Mouse (Mus musculus) kidney, embryonic 15.5 days (tissue): ENCODE results near the gene Creld2. TPM values are rescaled to one million over a fixed set of nuclear protein-coding genes. Genes with fewer than 3 reads are reported as not detected.

ENCODE experiments used
- ATAC-seq: fragments of 200-750 bp; cut with Nextera tagmentation; replicated peaks from 2 replicates; pipeline ENCODE4 v1.8.0; 2017; ENCODE audit warnings: moderate TSS enrichment; ENCODE audit not compliant: low FRiP score
- H3K27ac ChIP-seq: fragments of 300-500 bp; sonication (generic); 2 replicates; pipeline ENCODE4 v1.5.1; 2015; ENCODE audit warnings: mild to moderate bottlenecking, inconsistent platforms
- H3K27me3 ChIP-seq: fragments of 300-500 bp; sonication (generic); 2 replicates; pipeline ENCODE4 v1.6.1; 2015; ENCODE audit warnings: inconsistent platforms
- H3K36me3 ChIP-seq: fragments of 300-500 bp; sonication (generic); 2 replicates; pipeline ENCODE4 v1.6.1; 2015; ENCODE audit warnings: inconsistent platforms
- H3K4me1 ChIP-seq: fragments of 300-500 bp; sonication (generic); 2 replicates; pipeline ENCODE4 v1.6.1; 2015; ENCODE audit warnings: inconsistent platforms
- H3K4me2 ChIP-seq: fragments of 300-500 bp; sonication (generic); 2 replicates; pipeline ENCODE4 v1.6.1; 2015; ENCODE audit warnings: moderate library complexity, mild to moderate bottlenecking, inconsistent platforms
- H3K4me3 ChIP-seq: fragments of 300-500 bp; sonication (generic); replicated peaks from 2 replicates; pipeline ENCODE4 v1.5.1; 2015; ENCODE audit warnings: mild to moderate bottlenecking, inconsistent platforms
- H3K9ac ChIP-seq: fragments of 300-500 bp; sonication (generic); 2 replicates; pipeline ENCODE4 v1.6.1; 2015; ENCODE audit warnings: mild to moderate bottlenecking, inconsistent platforms
- H3K9me3 ChIP-seq: fragments of 300-500 bp; sonication (generic); replicated peaks from 2 replicates; pipeline ENCODE4 v1.6.1; 2016; ENCODE audit warnings: inconsistent platforms
- WGBS: fragments of 180-500 bp; shearing (Covaris S2); methylation state at CpG from one replicate; pipeline ENCODE4 v1.1.7; 2015; ENCODE audit warnings: mixed read lengths; 5-methylcytosine and 5-hydroxymethylcytosine counted together
- polyA plus RNA-seq: library from polyadenylated mRNA; unstranded; fragments of >200 nt; fragmentation: Nextera tagmentation; extraction: Ambion mirVana; gene quantifications from 2 replicates; pipeline ENCODE4 v1.2.1, GENCODE M21; 2015

Creld2 gene
- polyA plus RNA-seq, 1 experiment from 2014 or later: 104 TPM

DNA sequence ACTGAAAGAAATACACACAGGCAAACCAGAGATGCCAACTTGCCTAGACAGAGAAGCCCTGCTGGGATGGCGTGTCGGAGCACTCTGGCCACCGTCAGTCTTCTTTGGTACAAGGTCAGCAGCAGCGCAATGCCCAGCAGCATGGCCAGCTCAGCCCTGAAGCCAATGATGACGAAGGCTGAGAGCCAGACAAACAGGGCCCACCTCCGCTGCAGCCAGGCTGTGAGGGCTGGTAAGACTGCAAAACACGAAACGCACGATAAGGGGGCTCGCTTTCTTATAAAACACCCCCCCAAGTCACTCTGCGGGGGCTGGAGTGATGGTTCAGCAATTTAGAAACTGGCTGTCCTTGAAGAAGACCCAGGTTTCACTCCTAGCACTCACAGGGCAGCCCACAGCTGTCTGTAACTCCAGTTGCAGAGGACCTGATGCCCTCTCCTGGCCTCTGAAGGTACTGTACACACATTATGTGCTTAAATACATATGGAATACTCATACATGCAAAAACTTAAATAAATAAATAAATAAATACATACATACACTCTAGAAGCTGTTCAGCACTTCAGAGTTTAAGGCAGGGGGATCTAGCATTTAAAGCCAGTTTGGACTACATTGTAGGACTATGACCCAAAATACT, 4.9 kb upstream of the Creld2 start:
- ATAC-seq: no peak
- peaks cover 6% of the 10 kb centered on the region for H3K4me1 ChIP-seq
- H3K27ac ChIP-seq: no peak overlapping the region
- H3K27me3 ChIP-seq: no peaks in the 10 kb centered on the region
- no peak overlapping the region for H3K4me3 ChIP-seq
- H3K9ac ChIP-seq: no peak overlapping the region
- 96% methylated on average over 11 of the region's 11 CpGs for WGBS
- H3K9me3 ChIP-seq: no peaks in the 10 kb centered on the region
- no peak overlapping the region for H3K4me2 ChIP-seq
- peaks cover 58% of the 10 kb centered on the region for H3K36me3 ChIP-seq

DNA sequence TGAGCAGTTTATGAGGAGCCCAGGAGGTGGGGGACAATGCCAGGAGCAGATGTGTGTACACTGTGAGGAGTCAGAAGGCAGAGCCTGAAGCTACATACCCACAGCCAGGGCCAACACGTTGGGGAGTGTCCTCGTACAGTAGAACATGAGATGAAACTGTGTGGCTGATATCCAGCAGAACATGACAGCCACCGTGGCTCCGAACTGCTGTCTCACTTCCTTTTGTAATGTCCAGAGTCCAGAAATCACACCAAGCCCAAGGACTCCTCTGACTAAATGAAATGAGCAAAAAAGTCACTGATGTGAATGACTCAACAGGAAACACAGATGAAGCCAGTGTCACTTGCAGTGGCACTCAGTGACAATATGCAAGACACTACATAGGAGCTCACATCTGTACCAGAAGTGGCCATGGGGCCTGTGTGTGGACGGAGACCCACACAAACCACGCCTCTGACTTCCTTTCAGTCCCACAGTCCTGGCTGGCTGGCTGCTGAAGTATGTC, 4.2 kb upstream of the Creld2 start:
- H3K9ac ChIP-seq: no peak overlapping the region
- H3K36me3 ChIP-seq: peaks cover 51% of the 10 kb centered on the region
- no peaks in the 10 kb centered on the region for H3K27me3 ChIP-seq
- 90% methylated on average over 6 of the region's 6 CpGs for WGBS
- ATAC-seq: no peak
- no peak overlapping the region for H3K4me3 ChIP-seq
- no peak overlapping the region for H3K4me2 ChIP-seq
- no peak overlapping the region for H3K27ac ChIP-seq
- no peaks in the 10 kb centered on the region for H3K9me3 ChIP-seq
- peaks cover 9% of the 10 kb centered on the region for H3K4me1 ChIP-seq

DNA sequence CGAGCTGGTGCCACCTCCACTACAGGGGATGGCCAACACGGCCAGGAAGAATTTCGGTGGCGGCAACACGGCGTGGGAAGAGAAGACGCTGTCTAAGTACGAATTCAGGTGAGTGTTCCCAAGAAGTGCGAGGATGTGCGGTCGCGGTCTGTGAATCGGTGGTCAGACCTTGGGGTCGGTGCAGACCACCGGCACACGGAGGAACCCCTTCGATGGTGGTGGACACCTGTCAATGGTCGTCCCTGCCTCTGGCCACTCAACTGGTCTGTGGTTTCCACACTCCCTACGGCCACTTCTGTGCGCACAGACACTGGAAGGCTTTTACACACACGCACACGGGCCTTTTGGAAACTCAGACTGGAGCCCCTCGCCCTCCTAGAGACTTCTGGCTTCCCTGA, 459 bp downstream of the Creld2 start:
- Histone ChIP-seq H3K4me2 (peak overlapping the region; percentile 89), H3K36me3 (peaks cover 49% of the 10 kb centered on the region), H3K27me3 (no peaks in the 10 kb centered on the region), H3K9me3 (no peaks in the 10 kb centered on the region), H3K27ac (peak overlapping the region; percentile 25; the same call in 1 of the 2 replicates), H3K4me3 (peak overlapping the region; percentile 94), H3K9ac (peak overlapping the region; percentile 87), H3K4me1 (peaks cover 21% of the 10 kb centered on the region)
- no peak for ATAC-seq
- WGBS: under 1% methylated on average over 23 of the region's 23 CpGs

DNA sequence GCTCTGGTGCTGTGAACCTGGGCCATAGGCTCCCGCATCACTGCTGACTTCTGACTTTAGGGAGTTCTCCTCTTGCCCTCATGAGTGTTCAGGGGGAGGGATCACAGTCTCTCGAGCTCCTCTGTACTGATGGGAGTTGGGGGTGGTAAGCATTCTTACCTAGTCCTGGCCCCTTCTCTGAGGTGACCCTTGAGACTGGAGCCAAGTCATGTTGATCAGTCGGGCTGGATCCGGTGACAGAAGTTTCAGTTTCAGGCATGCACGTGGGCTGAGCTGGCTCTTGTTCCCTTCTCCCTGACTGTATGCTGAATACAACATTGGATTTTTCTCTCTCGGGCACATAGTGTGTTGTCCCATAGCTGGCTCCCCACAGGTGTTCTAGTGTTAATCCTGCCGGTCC, 2.0 kb downstream of the Creld2 start:
- Histone ChIP-seq H3K27me3 (no peaks in the 10 kb centered on the region), H3K9me3 (no peaks in the 10 kb centered on the region), H3K9ac (no peak overlapping the region), H3K36me3 (peaks cover 49% of the 10 kb centered on the region), H3K27ac (no peak overlapping the region), H3K4me3 (no peak overlapping the region), H3K4me2 (peak overlapping the region; percentile 89; the same call in 1 of the 2 replicates), H3K4me1 (peaks cover 21% of the 10 kb centered on the region)
- 76% methylated on average over 7 of the region's 7 CpGs for WGBS
- ATAC-seq: no peak

- ATAC-seq: no peak
- no peaks in the 10 kb centered on the region for H3K27me3 ChIP-seq
- H3K4me2 ChIP-seq: no peak overlapping the region
- WGBS: 91% methylated on average over 7 of the region's 7 CpGs
- peaks cover 21% of the 10 kb centered on the region for H3K4me1 ChIP-seq
- H3K9me3 ChIP-seq: no peaks in the 10 kb centered on the region
- H3K27ac ChIP-seq: no peak overlapping the region
- H3K36me3 ChIP-seq: peaks cover 61% of the 10 kb centered on the region
- no peak overlapping the region for H3K4me3 ChIP-seq
- H3K9ac ChIP-seq: no peak overlapping the region
Observed at GRCm38 (mm10) chr15:88822513-88822912, 3.1 kb downstream of the Creld2 start.

DNA sequence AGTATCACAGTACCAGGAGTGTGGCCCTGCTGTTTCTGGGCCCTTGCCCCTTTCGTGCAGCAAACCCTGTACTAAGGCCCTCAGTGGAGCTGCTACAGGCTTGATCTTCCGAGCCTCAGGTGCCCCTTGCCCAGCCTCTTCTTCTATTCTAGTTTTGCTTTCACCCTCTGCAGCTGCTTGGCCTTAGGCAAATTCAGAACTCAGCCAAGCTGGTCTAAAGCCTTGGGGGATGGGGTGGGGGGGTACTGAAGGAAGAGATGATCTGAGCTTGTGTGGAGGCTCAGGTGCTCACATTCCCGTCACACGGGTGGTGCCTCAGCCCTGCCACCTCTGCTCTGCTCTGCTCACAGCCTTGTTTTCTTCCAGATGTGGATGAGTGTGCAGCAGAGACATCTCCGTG, 3.9 kb downstream of the Creld2 start:
- no peak overlapping the region for H3K9ac ChIP-seq
- H3K36me3 ChIP-seq: peaks cover 62% of the 10 kb centered on the region
- no peak for ATAC-seq
- no peaks in the 10 kb centered on the region for H3K9me3 ChIP-seq
- H3K27ac ChIP-seq: no peak overlapping the region
- no peaks in the 10 kb centered on the region for H3K27me3 ChIP-seq
- 92% methylated on average over 5 of the region's 5 CpGs for WGBS
- no peak overlapping the region for H3K4me3 ChIP-seq
- peaks cover 18% of the 10 kb centered on the region for H3K4me1 ChIP-seq
- no peak overlapping the region for H3K4me2 ChIP-seq

GRCm38 (mm10) chr15:88827466-88827865, 8.0 kb downstream of the Creld2 start:
- Histone ChIP-seq H3K4me3 (no peak overlapping the region), H3K27me3 (no peaks in the 10 kb centered on the region), H3K9me3 (no peaks in the 10 kb centered on the region), H3K36me3 (peaks cover 52% of the 10 kb centered on the region), H3K27ac (no peak overlapping the region), H3K9ac (no peak overlapping the region), H3K4me1 (peaks cover 24% of the 10 kb centered on the region), H3K4me2 (no peak overlapping the region)
- ATAC-seq: no peak
- WGBS: 87% methylated on average over 6 of the region's 6 CpGs

DNA sequence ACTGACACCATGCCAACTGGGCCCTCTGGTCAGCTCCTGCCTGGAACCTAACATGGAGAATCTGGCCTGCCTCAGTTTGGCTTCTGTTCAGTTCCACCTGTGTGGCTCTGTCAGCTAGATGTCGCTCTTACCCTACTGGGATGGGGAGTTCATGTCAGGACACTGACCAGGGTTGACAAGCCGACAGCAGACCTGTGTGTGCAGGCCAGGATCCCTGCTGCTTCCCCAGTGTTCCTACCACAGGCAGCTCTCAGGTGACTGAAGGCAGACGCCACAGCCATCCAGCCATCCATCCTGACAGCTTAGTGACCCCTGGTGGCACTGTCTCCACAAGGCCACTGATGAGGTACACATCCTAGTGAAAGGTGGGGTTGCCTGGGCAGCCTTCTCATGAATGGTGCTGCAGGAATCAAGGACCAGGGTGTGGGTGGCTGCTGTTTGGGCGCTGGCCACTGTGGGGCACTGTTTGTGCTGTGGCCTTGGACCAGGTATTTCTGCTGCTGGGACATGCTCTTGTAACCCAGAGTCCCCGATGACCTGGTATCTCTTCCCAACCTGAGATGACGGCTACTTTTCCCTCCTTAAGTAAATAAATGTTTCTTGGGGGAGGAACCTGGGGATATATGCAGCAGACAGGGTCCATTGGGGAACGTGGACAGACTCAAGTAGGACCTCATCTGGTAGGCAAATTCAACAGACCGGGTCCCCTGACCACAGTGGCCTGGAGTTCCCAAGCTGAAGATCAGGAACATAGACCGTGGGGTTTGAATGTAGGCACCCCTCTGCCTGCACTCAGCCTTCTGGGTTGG, 8.7 kb downstream of the Creld2 start:
- Histone ChIP-seq H3K9me3 (no peaks in the 10 kb centered on the region), H3K36me3 (peaks cover 45% of the 10 kb centered on the region), H3K4me2 (no peak overlapping the region), H3K27ac (no peak overlapping the region), H3K4me1 (peaks cover 27% of the 10 kb centered on the region), H3K9ac (no peak overlapping the region), H3K27me3 (no peaks in the 10 kb centered on the region), H3K4me3 (no peak overlapping the region)
- peak; percentile 16 for ATAC-seq
- 22% methylated on average over 9 of the region's 9 CpGs for WGBS

GRCm38 (mm10) chr15:88828800-88829705, 9.6 kb downstream of the Creld2 start:
- 53% methylated on average over 17 of the region's 17 CpGs for WGBS
- H3K27me3 ChIP-seq: no peaks in the 10 kb centered on the region
- H3K36me3 ChIP-seq: peaks cover 36% of the 10 kb centered on the region
- H3K4me3 ChIP-seq: no peak overlapping the region
- ATAC-seq: peak; percentile 80
- peaks cover 27% of the 10 kb centered on the region for H3K4me1 ChIP-seq
- no peak overlapping the region for H3K4me2 ChIP-seq
- H3K9ac ChIP-seq: no peak overlapping the region
- H3K9me3 ChIP-seq: no peaks in the 10 kb centered on the region
- H3K27ac ChIP-seq: no peak overlapping the region

GRCm38 (mm10) chr15:88829791-88830440, 10.5 kb downstream of the Creld2 start:
- H3K4me3 ChIP-seq: no peak overlapping the region
- no peak overlapping the region for H3K27ac ChIP-seq
- H3K9ac ChIP-seq: no peak overlapping the region
- no peaks in the 10 kb centered on the region for H3K27me3 ChIP-seq
- H3K9me3 ChIP-seq: no peaks in the 10 kb centered on the region
- peaks cover 27% of the 10 kb centered on the region for H3K4me1 ChIP-seq
- ATAC-seq: no peak
- 71% methylated on average over 6 of the region's 6 CpGs for WGBS
- no peak overlapping the region for H3K4me2 ChIP-seq
- H3K36me3 ChIP-seq: peaks cover 28% of the 10 kb centered on the region

DNA sequence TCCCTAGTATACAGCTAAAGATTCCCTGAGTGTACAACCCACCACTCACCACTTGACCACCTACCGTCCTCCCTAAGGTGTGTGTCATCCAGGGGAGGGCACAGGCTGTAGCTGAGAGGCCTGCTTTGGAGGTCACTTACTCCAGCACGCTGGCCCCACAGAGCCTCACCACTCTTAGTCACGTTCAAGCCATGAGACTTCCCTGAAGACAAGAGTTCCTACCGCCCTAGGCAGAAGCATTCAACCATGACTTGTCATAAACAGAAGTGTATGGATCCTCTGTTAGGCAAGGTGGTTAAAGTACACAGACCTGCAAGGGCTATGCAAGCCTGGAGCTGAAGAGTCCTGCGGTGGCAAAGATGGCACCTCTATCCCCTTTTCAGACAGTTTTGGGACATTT, 11.2 kb downstream of the Creld2 start:
- peaks cover 20% of the 10 kb centered on the region for H3K36me3 ChIP-seq
- 69% methylated on average over 5 of the region's 5 CpGs for WGBS

More for the DNA sequence above, 11.2 kb downstream of the Creld2 start:
- Histone ChIP-seq H3K27me3 (no peaks in the 10 kb centered on the region), H3K9me3 (no peaks in the 10 kb centered on the region), H3K9ac (no peak overlapping the region), H3K4me2 (no peak overlapping the region), H3K4me1 (peaks cover 27% of the 10 kb centered on the region), H3K27ac (peak overlapping the region; percentile 77), H3K4me3 (no peak overlapping the region)
- ATAC-seq: no peak
